Mouse (Mus musculus): ENCODE measurements around the gene Dhx40.
A peak's percentile ranks its signal among the peaks of the same experiment; 100 is the strongest.
"Not testable (repeated sequence)": the region's sequence is repeated elsewhere in the genome, so short reads cannot be mapped to it uniquely, and the experiment has no call there.

The Dhx40 gene

GRCm38 (mm10) chr11:86816288-86816687, 8.7 kb upstream of the Dhx40 start:
- DNase-seq = not testable (repeated sequence)

GRCm38 (mm10) chr11:86814481-86814880, 6.9 kb upstream of the Dhx40 start:
- DNase-seq = not testable (repeated sequence)

GRCm38 (mm10) chr11:86813256-86813655, 5.7 kb upstream of the Dhx40 start:
- not testable (repeated sequence) for DNase-seq

- no peak for DNase-seq
Measured at GRCm38 (mm10) chr11:86811326-86811630, 3.7 kb upstream of the Dhx40 start.

GRCm38 (mm10) chr11:86810572-86811325, 3.2 kb upstream of the Dhx40 start:
- DNase-seq = no peak

GRCm38 (mm10) chr11:86809828-86810227, 2.3 kb upstream of the Dhx40 start:
- no peak for DNase-seq

GRCm38 (mm10) chr11:86807001-86807477, 507 bp downstream of the Dhx40 start:
- DNase-seq = peak; percentile 45

- no peak for DNase-seq
Measured at GRCm38 (mm10) chr11:86794161-86794560, 13.4 kb downstream of the Dhx40 start.

- not testable (repeated sequence) for DNase-seq
Measured at GRCm38 (mm10) chr11:86787436-86787835, 20.1 kb downstream of the Dhx40 start.

- DNase-seq = no peak
Measured at GRCm38 (mm10) chr11:86785767-86786166, 21.8 kb downstream of the Dhx40 start.

GRCm38 (mm10) chr11:86769884-86770283, 37.7 kb downstream of the Dhx40 start:
- no peak for DNase-seq

- no peak for DNase-seq
Measured at GRCm38 (mm10) chr11:86764501-86764900, 43.0 kb downstream of the Dhx40 start.

GRCm38 (mm10) chr11:86763127-86763526, 44.4 kb downstream of the Dhx40 start:
- not testable (repeated sequence) for DNase-seq

- DNase-seq = no peak
Measured at GRCm38 (mm10) chr11:86760357-86760756, 47.2 kb downstream of the Dhx40 start.

GRCm38 (mm10) chr11:86759886-86760285, 47.7 kb downstream of the Dhx40 start:
- no peak for DNase-seq

GRCm38 (mm10) chr11:86759226-86759625, 48.3 kb downstream of the Dhx40 start:
- no peak for DNase-seq

GRCm38 (mm10) chr11:86758559-86758958, 49.0 kb downstream of the Dhx40 start:
- no peak for DNase-seq

- peak; percentile 97 for DNase-seq
Measured at GRCm38 (mm10) chr11:86757480-86758371, 49.8 kb downstream of the Dhx40 start, which contains the start of gene Cltc. Gene Cltc (minus strand): TSS chr11:86757565.

GRCm38 (mm10) chr11:86757142-86757479, 50.4 kb downstream of the Dhx40 start:
- no peak for DNase-seq

- peak; percentile 19 for DNase-seq
Measured at GRCm38 (mm10) chr11:86756156-86757141, 51.1 kb downstream of the Dhx40 start.

- DNase-seq = no peak
Measured at GRCm38 (mm10) chr11:86752404-86752803, 55.1 kb downstream of the Dhx40 start.

GRCm38 (mm10) chr11:86751010-86751409, 56.5 kb downstream of the Dhx40 start:
- no peak for DNase-seq

Data from right cerebral cortex, postnatal 25 days (tissue).